Mouse (Mus musculus): ENCODE results near the gene Prkn. TPM values are rescaled to one million over a fixed set of nuclear protein-coding genes. Genes with fewer than 3 reads are reported as not detected.

The Prkn gene
- total and polyA plus RNA-seq, 3 experiments: 0.39 to 0.50 TPM; not detected in 1

- no peak for TF ChIP-seq MAX (IDR thresholded peaks at IDR 0.05; ENCODE audit: low read length)
- TF ChIP-seq MYC (IDR thresholded peaks at IDR 0.05; ENCODE audit: low read depth, low read length): no peak
- no peak for TF ChIP-seq MAZ (IDR thresholded peaks at IDR 0.05; ENCODE audit: low read depth, low read length)
- TF ChIP-seq ZNF384 (IDR thresholded peaks at IDR 0.05; ENCODE audit: low read depth, low read length): no peak
- no peak for TF ChIP-seq POLR2AphosphoS5 (IDR thresholded peaks at IDR 0.05; ENCODE audit: borderline replicate concordance, low read depth, low read length)
- TF ChIP-seq JUND (IDR thresholded peaks at IDR 0.05; ENCODE audit: low read depth, low read length): no peak
- peak; percentile 60 to 82 for TF ChIP-seq EP300 (IDR thresholded peaks at IDR 0.05; ENCODE audit: low read depth in 1 of 2, low read length in 2 of 2)
- 0 out of 2 replicates have a peak, but pooled peaks have one; percentile 30 for TF ChIP-seq RCOR1 (IDR thresholded peaks at IDR 0.05; ENCODE audit: low read depth, low read length)
- no peak for TF ChIP-seq MEF2A (IDR thresholded peaks at IDR 0.05; ENCODE audit: extremely low read depth, insufficient replicate concordance, low read depth, low read length, poor library complexity, severe bottlenecking)
- no peak for TF ChIP-seq USF1 (IDR thresholded peaks at IDR 0.05; ENCODE audit: low read depth, low read length)
- TF ChIP-seq UBTF (IDR thresholded peaks at IDR 0.05; ENCODE audit: borderline replicate concordance, insufficient read depth, low read depth, low read length): no peak
- TF ChIP-seq POLR2A (IDR thresholded peaks at IDR 0.05; ENCODE audit: control insufficient read depth in 1 of 2, insufficient read depth in 1 of 2, low read depth in 1 of 2, low read length in 2 of 2, poor library complexity in 1 of 2): no peak
- no peak for TF ChIP-seq CTCF (IDR thresholded peaks at IDR 0.05 in 2 of 3, conservative IDR thresholded peaks at IDR 0.05 in 1 of 3; ENCODE audit: control insufficient read depth in 1 of 3, insufficient read depth in 1 of 3, low read depth in 2 of 3, low read length in 3 of 3, poor library complexity in 1 of 3, severe bottlenecking in 1 of 3)
- no peak for TF ChIP-seq GABPA (IDR thresholded peaks at IDR 0.05; ENCODE audit: low read depth, low read length)
- no peak for TF ChIP-seq HCFC1 (IDR thresholded peaks at IDR 0.05; ENCODE audit: low read depth, low read length)
- TF ChIP-seq GATA1 (IDR thresholded peaks at IDR 0.05; ENCODE audit: low read depth, low read length): peak; percentile 67
- TF ChIP-seq TCF12 (IDR thresholded peaks at IDR 0.05; ENCODE audit: low read depth, low read length): peak; percentile 43; the same call in 1 of the 2 replicates
- no peak for TF ChIP-seq MYB (IDR thresholded peaks at IDR 0.05; ENCODE audit: low read depth, low read length)
- TF ChIP-seq POLR2AphosphoS2 (IDR thresholded peaks at IDR 0.05; ENCODE audit: low read length): no peak
- TF ChIP-seq TBP (IDR thresholded peaks at IDR 0.05; ENCODE audit: low read depth, low read length): no peak
- TF ChIP-seq KAT2A (conservative IDR thresholded peaks at IDR 0.05; ENCODE audit: low read depth, low read length): no peak
- no peak for TF ChIP-seq ZC3H11A (IDR thresholded peaks at IDR 0.05; ENCODE audit: low read depth, low read length)
- no peak for TF ChIP-seq ETS1 (IDR thresholded peaks at IDR 0.05; ENCODE audit: low read depth, low read length)
- no peak for TF ChIP-seq CHD2 (IDR thresholded peaks at IDR 0.05; ENCODE audit: low read length)
These were observed 506.1 kb downstream of the Prkn start for GRCm38 (mm10) chr17:11346310-11346709.

More at GRCm38 (mm10) chr17:11346310-11346709, 506.1 kb downstream of the Prkn start:
- DNase-seq (ENCODE audit: low read depth, low spot score): peak; percentile 39
- no peaks in the 10 kb centered on the region for H3K9me3 ChIP-seq (replicated peaks; ENCODE audit: insufficient read depth, low read length)
- no peak overlapping the region for H3K27ac ChIP-seq (ENCODE audit: control insufficient read depth, low read depth, low read length)
- H3K4me3 ChIP-seq (ENCODE audit: control insufficient read depth in 1 of 2, insufficient read depth in 1 of 2, low read depth in 2 of 2, low read length in 2 of 2): no peak overlapping the region
- no peaks in the 10 kb centered on the region; a peak in 1 of 4 replicates for H3K36me3 ChIP-seq (ENCODE audit: control insufficient read depth in 1 of 2, insufficient read depth in 2 of 2, low read length in 2 of 2)
- H3K79me2 ChIP-seq (ENCODE audit: control insufficient read depth, insufficient read depth, low read length, poor library complexity): no peaks in the 10 kb centered on the region
- H3K9ac ChIP-seq (ENCODE audit: control insufficient read depth, low read depth, low read length, poor library complexity, severe bottlenecking): no peak overlapping the region
- H3K27me3 ChIP-seq (ENCODE audit: control insufficient read depth in 1 of 2, insufficient read depth in 2 of 2, low read length in 2 of 2): no peaks in the 10 kb centered on the region
- peaks cover 0 to 8% of the 10 kb centered on the region in 2 experiments; a peak in 3 of 4 replicates for H3K4me1 ChIP-seq (ENCODE audit: control insufficient read depth in 1 of 2, insufficient read depth in 2 of 2, low read length in 2 of 2)

Data from MEL (cell line).